Mouse (Mus musculus) neutrophil, adult 5-6 weeks (primary cell): Measurements from ENCODE around the gene Exosc6. TPM values are rescaled to one million over a fixed set of nuclear protein-coding genes. Genes with fewer than 3 reads are reported as not detected.

Source experiments
- total RNA-seq: library from RNA; stranded (forward); fragments of 200-1000 nt; gene quantifications from 2 replicates; pipeline ENCODE4 v1.2.3, GENCODE M21; 2017

The Exosc6 gene
- total RNA-seq, 1 experiment from 2014 or later: 9.8 TPM

Other genes starting within 250 kb of the Exosc6 start
- 53.1 and 57.5 TPM in 2 replicates for gene Cog4, start 209.7 kb upstream of the Exosc6 start, total RNA-seq
- gene Sf3b3, start 209.6 kb upstream of the Exosc6 start, total RNA-seq: 109 and 110 TPM in 2 replicates
- 9.3 and 9.8 TPM in 2 replicates for gene Fuk, start 153.9 kb upstream of the Exosc6 start, total RNA-seq
- gene St3gal2, start 136.4 kb upstream of the Exosc6 start, total RNA-seq: 3.1 and 6.3 TPM in 2 replicates
- 21.4 and 21.6 TPM in 2 replicates for gene Ddx19a, start 58.5 kb upstream of the Exosc6 start, total RNA-seq
- gene Ddx19b, start 24.6 kb upstream of the Exosc6 start, total RNA-seq: 10.5 and 11.5 TPM in 2 replicates
- gene Aars, start 23.2 kb upstream of the Exosc6 start, total RNA-seq: 19.9 and 25.2 TPM in 2 replicates
- gene Clec18a, start 36.1 kb downstream of the Exosc6 start, total RNA-seq: not detected in 2 replicates
- 21.0 and 23.5 TPM in 2 replicates for gene Pdpr, start 38.3 kb downstream of the Exosc6 start, total RNA-seq
- 51.2 and 67.6 TPM in 2 replicates for gene Glg1, start 202.9 kb downstream of the Exosc6 start, total RNA-seq
- 24.4 and 29.1 TPM in 2 replicates for gene Rfwd3, start 243.9 kb downstream of the Exosc6 start, total RNA-seq